Mouse (Mus musculus) urinary bladder, postnatal 0 days (tissue): ENCODE data around the gene Gzf1. TPM values are rescaled to one million over a fixed set of nuclear protein-coding genes. Genes with fewer than 3 reads are reported as not detected.

ENCODE experiments used
- polyA plus RNA-seq: library from polyadenylated mRNA; unstranded; fragments of >200 nt; fragmentation: Nextera tagmentation; extraction: Ambion mirVana; gene quantifications from 2 replicates; pipeline ENCODE4 v1.2.1, GENCODE M21; 2015

The Gzf1 gene
- 9.2 and 10.4 TPM in 2 replicates for polyA plus RNA-seq

GRCm38 (mm10) chr2:148680775-148681291 lies at the start of gene Gzf1:
Gene Gzf1 (plus strand): TSS chr2:148681023.

GRCm38 (mm10) chr2:148672199-148673096 lies 8.4 kb upstream of the Gzf1 start, which contains the start of gene Nxt1:
Gene Nxt1 (plus strand): TSS chr2:148672601.

GRCm38 (mm10) chr2:148732327-148733000 lies 51.6 kb downstream of the Gzf1 start, which contains the start of gene Napb:
Gene Napb (minus strand): TSS chr2:148732467.

Other genes starting within 250 kb of the Gzf1 start
- 5.4 and 6.5 TPM in 2 replicates for gene Cd93, start 237.5 kb upstream of the Gzf1 start, polyA plus RNA-seq
- gene Nxt1, start 8.4 kb upstream of the Gzf1 start, polyA plus RNA-seq, result 43.2 and 44.2 TPM in 2 replicates
- 1.1 and 1.2 TPM in 2 replicates for gene Napb, start 51.4 kb downstream of the Gzf1 start, polyA plus RNA-seq
- not detected in 2 replicates for gene Cstl1, start 69.3 kb downstream of the Gzf1 start, polyA plus RNA-seq
- not detected in 2 replicates for gene Cst11, start 90.5 kb downstream of the Gzf1 start, polyA plus RNA-seq
- not detected in 2 replicates for gene 8030411F24Rik, start 101.0 kb downstream of the Gzf1 start, polyA plus RNA-seq
- gene Cst12, start 108.3 kb downstream of the Gzf1 start, polyA plus RNA-seq, result not detected in 2 replicates
- gene Cst8, start 117.8 kb downstream of the Gzf1 start, polyA plus RNA-seq, result not detected in 2 replicates
- not detected in 2 replicates for gene Cst13, start 139.1 kb downstream of the Gzf1 start, polyA plus RNA-seq
- not detected in 2 replicates for gene Cst9, start 154.1 kb downstream of the Gzf1 start, polyA plus RNA-seq
- gene 9230104L09Rik, start 184.0 kb downstream of the Gzf1 start, polyA plus RNA-seq, result 0.41 TPM in 1 of 2 replicates, not detected in the other
- 600 and 784 TPM in 2 replicates for gene Cst3, start 194.7 kb downstream of the Gzf1 start, polyA plus RNA-seq